Mouse (Mus musculus) left cerebral cortex, postnatal 36 days (tissue): ENCODE data around the gene Chdh. TPM values are rescaled to one million over a fixed set of nuclear protein-coding genes. Genes with fewer than 3 reads are reported as not detected.

Source experiments
- DNase-seq, 2 experiments: peaks; one replicate each; pipeline ENCODE4 v3.0.0; 2021 to 2022; ENCODE audit warnings: low spot score in 2 of 2, mixed read lengths in 1 of 2
- intact Hi-C: fragments of 180-260 bp; cut with DNase I; formaldehyde crosslinking; loops from one replicate; pipeline ENCODE4 v1.15.1; 2025
- total RNA-seq, 2 experiments: library from RNA; stranded (reverse); gene quantifications; 2 replicates each; pipeline ENCODE4 v1.2.3; 2021

Gene Chdh
- total RNA-seq, 2 experiments from 2014 or later: 1.9 to 2.0 TPM

GRCm38 (mm10) chr14:30009864-30010560 is 1.2 kb downstream of the Chdh start:
- DNase-seq: no peak
- intact Hi-C loops: no loop called here

GRCm38 (mm10) chr14:30011886-30012560 is 3.2 kb downstream of the Chdh start:
- no peak for DNase-seq

GRCm38 (mm10) chr14:30014487-30014886 is 5.7 kb downstream of the Chdh start:
- DNase-seq: no peak
- intact Hi-C loops: no loop called here

More at GRCm38 (mm10) chr14:30011886-30012560, 3.2 kb downstream of the Chdh start:
- intact Hi-C loops: no loop called here

GRCm38 (mm10) chr14:30015008-30015407 is 6.2 kb downstream of the Chdh start:
- no peak for DNase-seq
- intact Hi-C loops: no loop called here

GRCm38 (mm10) chr14:30016666-30017065 is 7.8 kb downstream of the Chdh start:
- DNase-seq: no peak

GRCm38 (mm10) chr14:30017794-30018462 is 9.1 kb downstream of the Chdh start:
- intact Hi-C loops: no loop called here
- DNase-seq: no peak

More at GRCm38 (mm10) chr14:30016666-30017065, 7.8 kb downstream of the Chdh start:
- intact Hi-C loops: no loop called here

GRCm38 (mm10) chr14:30018463-30018801 is 9.6 kb downstream of the Chdh start:
- intact Hi-C loops: no loop called here
- no peak for DNase-seq

- intact Hi-C loops: no loop called here
- DNase-seq: no peak
Observed at GRCm38 (mm10) chr14:30018846-30019245, 10.0 kb downstream of the Chdh start.

- intact Hi-C loops: no loop called here
- DNase-seq: no peak
Observed at GRCm38 (mm10) chr14:30019375-30019774, 10.6 kb downstream of the Chdh start.

GRCm38 (mm10) chr14:30019792-30020575 is 11.2 kb downstream of the Chdh start:
- intact Hi-C loops: no loop called here
- DNase-seq: no peak

- intact Hi-C loops: no loop called here
- no peak for DNase-seq
Observed at GRCm38 (mm10) chr14:30022471-30022870, 13.6 kb downstream of the Chdh start.

- intact Hi-C loops: no loop called here
- DNase-seq: no peak
Observed at GRCm38 (mm10) chr14:30024387-30024786, 15.6 kb downstream of the Chdh start.

GRCm38 (mm10) chr14:30027378-30027777 is 18.6 kb downstream of the Chdh start:
- DNase-seq: no peak
- intact Hi-C loops: no loop called here

- no peak for DNase-seq
- intact Hi-C loops: no loop called here
Observed at GRCm38 (mm10) chr14:30033405-30033804, 24.6 kb downstream of the Chdh start.

- no peak for DNase-seq
- intact Hi-C loops: no loop called here
Observed at GRCm38 (mm10) chr14:30038431-30038830, 29.6 kb downstream of the Chdh start.

GRCm38 (mm10) chr14:30039413-30039812 is 30.6 kb downstream of the Chdh start:
- intact Hi-C loops: no loop called here
- DNase-seq: no peak

GRCm38 (mm10) chr14:30041836-30042235 is 33.0 kb downstream of the Chdh start:
- DNase-seq: no peak
- intact Hi-C loops: no loop called here

GRCm38 (mm10) chr14:30043356-30043940 is 34.6 kb downstream of the Chdh start:
- DNase-seq: no peak
- intact Hi-C loops: no loop called here

- no peak for DNase-seq
- intact Hi-C loops: no loop called here
Observed at GRCm38 (mm10) chr14:30045239-30045638, 36.4 kb downstream of the Chdh start.
